Mouse (Mus musculus): ENCODE measurements at regions not wholly inside any gene's neighbourhood (a gene's known extent, or its start where the extent isn't known, plus 50 kb on each side); places are given as distances from the start of the nearest gene placed in this dataset.

DNA sequence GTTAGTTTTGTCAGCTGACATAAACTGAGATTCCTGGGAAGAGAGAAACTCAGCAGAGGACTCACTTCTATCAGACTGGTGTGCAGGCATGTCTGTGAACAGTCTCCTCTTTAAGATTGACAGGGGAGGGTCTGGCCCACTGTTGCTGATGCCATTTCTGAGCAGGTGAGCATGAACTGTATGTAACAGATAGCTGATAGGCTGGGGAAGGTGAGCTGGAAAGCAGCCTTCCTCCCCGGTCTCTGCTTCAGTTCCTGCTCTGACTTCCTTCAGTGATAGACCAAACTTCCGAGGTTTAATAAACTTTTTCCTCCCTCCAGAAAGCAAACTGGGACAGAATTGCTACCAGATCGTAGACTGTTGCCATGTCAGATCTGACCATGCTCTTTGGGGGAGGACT is 430.9 kb upstream of the Camk1g start:
- in situ Hi-C loops (cut with MboI, MseI), result no loop called here

DNA sequence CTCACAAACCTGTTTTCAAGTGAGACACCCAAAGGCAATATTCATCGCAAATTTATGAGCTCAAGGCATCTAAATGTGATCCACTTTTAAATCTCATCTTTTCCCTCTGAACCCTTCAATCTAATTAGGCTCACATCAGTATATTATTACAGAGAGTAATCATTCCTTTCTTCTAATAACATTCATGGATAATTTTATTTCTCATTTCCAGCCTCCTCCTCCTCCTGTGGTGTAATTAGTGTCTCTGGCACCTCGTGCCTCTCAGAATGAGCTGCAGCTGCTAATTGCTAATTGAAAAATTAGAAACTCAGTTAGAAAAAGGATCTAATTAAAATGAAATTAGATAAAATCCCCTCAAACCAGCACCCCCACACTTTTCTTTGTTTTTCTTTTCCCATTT is 420.5 kb upstream of the Camk1g start:
- in situ Hi-C loops (cut with MboI, MseI), result no loop called here

DNA sequence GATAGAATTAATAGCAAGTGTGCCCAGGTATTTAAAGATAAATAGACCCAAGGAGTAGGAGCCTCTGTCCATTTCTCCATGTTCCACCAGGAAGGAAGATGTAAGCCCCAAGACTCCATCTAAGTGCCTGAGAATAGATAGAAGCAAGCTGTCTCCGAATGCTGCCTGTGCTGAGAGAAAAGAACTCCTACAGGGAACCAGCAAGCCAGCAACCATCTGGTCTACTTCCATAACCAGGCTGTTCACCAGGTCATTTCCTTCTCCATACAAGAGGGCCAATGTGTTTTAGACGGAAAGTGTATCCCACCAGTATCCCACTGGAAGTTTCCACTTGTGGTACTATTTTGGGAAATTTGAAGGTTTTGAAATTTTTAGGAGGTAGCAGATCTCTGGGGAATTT is 418.4 kb upstream of the Camk1g start:
- in situ Hi-C loops (cut with MboI, MseI), result no loop called here

DNA sequence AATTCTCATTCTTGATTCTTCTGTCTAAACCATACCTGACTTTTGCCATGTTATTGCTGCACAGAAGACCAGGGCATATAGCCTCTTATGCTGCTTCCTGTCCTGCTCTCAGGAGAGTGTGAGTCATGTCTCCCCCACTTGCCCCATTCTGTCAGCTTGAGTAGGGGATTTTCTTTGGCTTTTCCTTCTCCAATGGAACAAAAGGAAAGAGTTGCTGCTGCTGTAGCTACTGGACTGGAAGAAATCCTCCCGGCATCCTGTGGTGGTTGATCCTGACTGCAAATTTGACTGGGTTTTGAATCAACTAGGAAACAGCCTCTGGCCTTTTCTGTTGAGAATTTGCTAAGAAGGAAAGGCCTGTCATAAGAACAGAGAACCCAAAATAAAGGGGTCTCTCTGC is 417.3 kb upstream of the Camk1g start:
- in situ Hi-C loops (cut with MboI, MseI), result no loop called here

DNA sequence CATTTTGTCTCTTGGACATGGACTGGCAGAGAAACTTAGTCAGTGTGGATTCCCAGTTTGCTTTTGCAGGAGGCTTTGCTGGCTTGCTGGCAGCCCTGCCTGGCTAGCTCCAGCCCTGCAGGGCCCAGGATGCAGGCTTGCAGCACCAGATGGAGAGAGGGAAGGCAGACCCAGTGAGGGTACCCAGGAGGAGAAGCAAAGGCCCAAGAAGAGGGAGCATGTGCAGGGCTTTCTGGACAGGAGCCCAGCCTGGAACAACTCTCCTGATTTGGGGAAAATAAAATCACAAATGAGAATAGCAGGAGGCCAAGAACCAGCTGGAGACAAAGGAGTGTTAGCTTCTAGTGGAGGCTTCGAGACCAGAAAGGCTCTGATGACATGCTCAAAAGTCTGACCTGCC is 414.9 kb upstream of the Camk1g start:
- in situ Hi-C loops (cut with MboI, MseI), result loop anchor here in 1 of 2 experiments (5.0 kb wide), 1 partner anchor 47 kb away; no protein-coding TSS in a partner anchor

DNA sequence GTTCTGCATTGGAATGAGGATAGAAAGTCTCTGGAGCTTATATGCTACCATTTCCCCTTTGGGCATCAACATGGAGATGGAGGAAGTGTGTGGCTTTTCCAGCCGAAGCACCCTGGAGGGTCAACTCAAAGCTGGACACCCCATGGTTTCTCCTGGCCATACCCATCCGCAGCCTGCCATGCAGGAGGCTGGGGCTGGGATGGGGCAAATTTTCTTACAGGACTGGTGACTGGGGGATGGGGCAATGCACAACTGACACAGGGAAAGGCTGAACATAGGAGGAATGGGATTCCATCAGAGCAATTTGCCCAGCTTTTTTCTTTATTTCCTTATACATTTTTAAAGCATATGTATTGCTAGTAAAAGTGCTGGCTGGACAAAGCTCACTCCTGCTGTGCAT is 414.4 kb upstream of the Camk1g start:
- in situ Hi-C loops (cut with MboI, MseI), result loop anchor here in 1 of 2 experiments (5.0 kb wide), 1 partner anchor 48 kb away; no protein-coding TSS in a partner anchor

DNA sequence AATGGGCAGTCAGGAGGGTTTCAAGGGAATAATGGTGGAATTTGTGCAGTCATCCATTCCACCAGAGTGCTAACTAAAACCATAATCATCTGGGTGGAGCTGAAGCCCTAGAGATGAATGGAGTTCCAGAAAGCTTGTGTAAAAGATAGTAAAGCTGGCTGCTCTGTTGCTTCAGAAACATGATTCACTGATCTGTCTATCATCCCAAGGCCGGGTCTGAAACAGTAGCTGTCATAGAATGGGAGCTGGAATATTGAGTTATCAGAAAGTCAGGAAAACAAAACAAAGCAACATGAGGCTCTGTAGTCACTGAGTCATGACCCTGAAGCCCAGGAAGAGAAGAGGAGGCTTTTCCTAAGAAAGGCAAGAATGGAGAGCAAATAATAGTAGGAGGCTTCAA is 408.1 kb upstream of the Camk1g start:
- in situ Hi-C loops (cut with MboI, MseI), result no loop called here

DNA sequence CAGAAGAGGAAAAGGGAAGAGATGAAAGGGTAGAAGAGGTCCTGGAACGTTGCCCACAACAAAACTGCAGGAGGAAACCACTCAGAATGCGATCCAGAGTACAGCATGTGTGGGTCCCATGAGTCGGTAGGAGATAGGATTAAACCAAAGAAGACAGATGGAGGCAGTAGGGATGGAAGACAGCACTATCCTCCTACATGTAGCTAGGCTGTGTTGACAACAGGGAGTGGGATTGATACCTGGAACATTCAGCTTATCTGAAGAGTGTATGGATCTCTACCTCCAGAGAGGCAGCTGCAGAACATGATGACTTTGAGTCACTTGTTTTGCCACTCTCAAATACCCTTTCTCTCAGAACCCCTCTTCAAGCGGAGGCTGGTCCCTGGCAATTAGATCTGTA is 399.4 kb upstream of the Camk1g start:
- in situ Hi-C loops (cut with MboI, MseI), result no loop called here

DNA sequence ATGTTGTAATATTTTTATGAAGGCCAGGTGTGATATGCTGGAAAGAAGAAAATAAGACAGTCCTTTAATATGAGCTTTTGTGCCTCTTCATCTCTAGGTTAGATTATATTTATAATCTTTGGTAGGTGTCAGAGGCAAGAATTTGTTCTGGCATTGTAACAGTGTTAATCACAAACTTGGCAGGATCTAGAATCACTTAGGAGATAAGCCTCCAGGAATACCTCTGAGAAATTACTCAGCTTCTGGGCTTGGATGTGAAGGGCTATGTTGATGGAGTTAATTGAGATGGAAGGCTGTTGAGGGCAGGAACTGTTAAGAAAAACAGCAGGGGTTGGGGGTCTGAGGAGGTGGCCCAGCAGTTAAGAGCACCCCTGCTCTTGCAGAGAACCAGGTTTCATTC is 394.0 kb upstream of the Camk1g start:
- in situ Hi-C loops (cut with MboI, MseI), result no loop called here

DNA sequence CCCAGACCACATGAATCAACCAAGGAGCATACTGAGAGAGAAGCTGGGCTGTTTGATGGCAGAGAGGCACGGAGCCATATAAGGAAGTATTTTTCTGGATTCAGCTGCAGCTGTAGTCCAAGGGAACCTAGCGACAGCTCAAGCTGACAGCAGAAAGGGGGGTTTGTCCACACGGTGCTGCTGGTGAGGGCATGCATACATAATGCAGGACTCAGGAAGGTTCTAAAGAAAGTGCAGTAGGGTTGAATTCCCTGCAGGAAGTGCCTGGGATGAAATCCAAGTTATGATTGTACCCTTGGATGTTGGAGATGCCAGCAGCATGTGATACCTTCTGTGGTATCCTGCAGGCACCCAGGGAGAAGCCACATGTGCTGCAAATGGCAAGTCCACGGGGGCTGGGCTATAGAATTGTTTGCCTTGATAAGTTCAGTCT is 381.7 kb upstream of the Camk1g start:
- in situ Hi-C loops (cut with MboI, MseI), result no loop called here

DNA sequence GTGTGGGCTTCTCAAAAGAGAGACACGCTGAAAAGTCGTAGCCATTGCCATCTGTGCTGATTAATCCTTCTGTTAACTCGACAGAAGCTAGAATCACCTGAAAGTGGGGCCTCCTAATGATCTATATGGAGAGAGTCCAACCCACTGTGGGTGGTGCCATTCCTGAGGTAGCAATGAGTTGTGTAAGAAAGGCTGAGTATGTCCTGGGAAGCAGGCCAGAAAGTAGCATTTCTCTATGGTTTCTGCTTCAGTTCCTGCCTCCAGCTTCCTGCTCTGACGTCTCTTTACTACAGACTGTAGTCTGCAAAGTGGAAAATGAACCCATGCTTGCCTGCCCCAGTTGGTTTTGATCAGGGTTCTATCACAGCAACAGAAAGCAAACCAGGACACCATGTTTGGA is 380.8 kb upstream of the Camk1g start:
- in situ Hi-C loops (cut with MboI, MseI), result no loop called here

DNA sequence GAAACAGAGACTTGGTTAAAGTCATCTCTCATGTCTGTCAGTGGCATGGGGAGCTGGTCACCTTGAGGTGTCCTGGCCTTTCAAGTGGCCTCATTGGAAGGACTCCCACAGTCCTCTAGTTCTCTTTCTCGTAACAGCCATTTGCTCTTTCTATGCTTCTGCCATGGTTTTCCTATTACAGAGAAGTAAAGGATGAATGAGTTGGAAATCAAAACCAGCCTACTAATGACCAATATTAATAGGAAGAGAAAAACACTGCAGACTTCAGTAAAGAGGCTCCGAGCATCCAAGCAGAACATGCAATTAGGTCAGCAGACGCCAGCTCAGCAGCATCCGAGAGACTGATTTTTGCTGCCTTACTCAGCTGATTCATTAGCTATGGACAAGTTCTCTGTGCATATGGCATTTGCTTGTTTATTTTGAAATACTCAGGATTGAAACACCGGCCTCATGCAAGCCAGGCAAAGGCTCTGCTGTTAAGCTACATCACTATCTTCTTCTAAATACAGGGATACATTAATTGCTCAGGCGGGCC is 377.4 kb upstream of the Camk1g start:
- in situ Hi-C loops (cut with MboI, MseI), result no loop called here

DNA sequence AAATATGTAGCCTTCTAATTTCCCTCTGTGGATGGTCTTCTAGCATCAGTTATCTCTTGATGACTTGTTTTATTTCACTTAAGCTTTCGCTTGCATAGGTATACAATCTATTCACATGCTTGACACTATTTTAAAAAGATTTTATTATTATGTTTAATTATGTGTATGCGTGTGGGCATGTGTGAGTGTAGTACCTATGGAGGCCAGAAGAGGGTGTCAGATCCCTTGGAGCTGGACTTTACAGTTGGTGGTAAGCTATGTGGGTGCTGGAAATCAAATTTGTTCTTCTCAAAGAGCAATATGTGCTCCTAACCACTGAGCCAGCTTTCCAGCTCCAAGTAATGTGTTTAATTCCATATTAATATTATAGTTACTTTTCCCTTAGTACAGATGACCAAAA is 372.6 kb upstream of the Camk1g start:
- in situ Hi-C loops (cut with MboI, MseI), result no loop called here

DNA sequence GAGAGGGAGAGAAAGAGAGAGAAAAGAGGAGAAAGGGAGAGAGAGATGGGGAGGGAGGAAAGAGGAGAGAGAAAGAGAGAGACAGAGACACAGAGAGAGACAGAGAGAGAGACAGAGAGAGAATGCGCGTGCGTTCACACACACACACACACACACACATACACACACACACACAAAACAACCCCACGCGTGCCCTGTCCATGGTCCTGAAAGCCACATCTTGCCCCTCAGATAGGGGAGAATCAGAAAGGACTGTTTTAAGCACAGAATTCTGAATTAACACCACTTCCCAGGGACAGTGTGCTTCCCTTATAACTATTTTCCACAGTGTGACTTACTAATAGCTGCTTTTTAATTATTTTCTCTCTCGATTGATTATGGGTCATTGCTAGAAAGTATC is 368.7 kb upstream of the Camk1g start:
- in situ Hi-C loops (cut with MboI, MseI), result no loop called here

DNA sequence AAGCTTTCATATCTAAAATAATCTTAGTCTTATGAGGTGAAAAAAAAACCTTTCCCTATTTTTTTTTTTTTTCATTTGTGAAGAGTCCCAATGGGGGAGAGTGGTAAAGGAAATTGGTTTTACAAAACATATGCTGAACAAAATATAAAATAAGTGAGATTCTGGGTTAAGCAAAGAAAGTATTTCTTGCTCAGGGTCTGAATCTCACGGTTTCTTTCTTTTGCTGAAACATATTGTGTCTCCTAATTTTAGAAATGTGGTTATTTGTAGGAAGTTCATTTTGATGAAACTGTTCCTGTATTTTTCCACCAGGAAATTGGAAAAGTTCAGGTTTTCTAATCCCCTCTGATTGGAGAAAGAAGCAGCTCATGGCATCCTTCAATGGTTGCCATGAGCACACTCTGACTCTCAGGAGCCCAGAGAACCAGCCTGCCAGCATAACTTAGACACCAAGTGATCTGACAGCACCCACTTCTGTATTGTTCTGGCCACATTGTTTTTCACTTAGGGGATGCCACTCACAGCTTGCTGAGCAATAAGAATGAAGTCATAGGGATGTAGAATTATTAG is 365.9 kb upstream of the Camk1g start:
- in situ Hi-C loops (cut with MboI, MseI), result no loop called here

DNA sequence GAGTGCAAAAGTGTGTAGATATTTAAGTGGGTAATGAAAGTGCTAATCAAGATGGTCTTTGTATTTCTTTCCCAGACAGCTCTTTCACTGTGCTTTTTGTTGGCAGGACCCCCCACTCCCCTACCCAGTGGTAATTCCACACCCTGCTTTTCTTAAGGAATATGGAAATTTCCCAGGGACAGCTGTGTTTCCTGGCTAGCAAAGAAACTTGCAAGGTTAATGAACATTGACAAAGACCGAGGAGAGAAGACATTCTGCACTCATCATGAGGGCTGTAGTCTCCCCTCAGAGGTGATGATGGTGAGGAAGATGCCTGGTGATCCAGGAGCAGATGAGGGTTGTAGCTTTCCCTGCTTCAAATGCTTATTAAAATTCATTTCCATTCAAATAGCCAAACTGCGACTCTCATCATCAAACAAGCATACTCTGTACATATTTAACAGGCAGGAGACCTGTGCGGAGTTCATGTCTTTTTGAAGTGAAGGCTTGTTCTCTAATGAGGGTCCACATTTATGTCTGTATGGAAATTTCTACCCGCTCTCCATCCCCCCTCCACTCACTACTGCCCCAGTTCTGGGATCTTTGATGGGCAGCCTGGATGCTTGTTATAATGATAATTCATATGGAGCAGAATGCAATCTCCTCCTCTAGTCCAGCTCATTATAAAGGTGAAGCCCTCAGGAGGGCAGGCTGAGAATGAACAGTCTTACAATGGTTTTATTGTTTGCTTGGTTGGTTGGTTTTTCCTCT is 364.1 kb upstream of the Camk1g start:
- in situ Hi-C loops (cut with MboI, MseI), result no loop called here

DNA sequence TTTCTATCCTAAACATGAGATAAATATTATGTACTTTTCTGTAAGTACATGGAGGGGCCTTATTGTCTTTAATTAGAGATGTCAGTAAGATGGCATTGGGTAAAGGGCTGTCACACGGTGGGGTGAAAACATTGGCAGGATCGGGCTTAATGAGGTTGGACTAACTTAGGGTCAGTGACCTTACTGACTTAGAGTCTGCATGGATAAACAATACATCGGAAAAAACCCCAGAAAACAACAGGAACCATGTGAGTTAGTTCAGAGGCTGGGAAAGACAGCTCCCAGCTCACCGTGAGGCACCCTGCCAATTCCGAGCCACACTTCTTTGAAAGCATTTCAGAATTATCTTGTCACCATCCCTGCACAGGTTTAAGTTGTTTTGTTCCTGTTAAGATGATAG is 363.3 kb upstream of the Camk1g start:
- in situ Hi-C loops (cut with MboI, MseI), result no loop called here

DNA sequence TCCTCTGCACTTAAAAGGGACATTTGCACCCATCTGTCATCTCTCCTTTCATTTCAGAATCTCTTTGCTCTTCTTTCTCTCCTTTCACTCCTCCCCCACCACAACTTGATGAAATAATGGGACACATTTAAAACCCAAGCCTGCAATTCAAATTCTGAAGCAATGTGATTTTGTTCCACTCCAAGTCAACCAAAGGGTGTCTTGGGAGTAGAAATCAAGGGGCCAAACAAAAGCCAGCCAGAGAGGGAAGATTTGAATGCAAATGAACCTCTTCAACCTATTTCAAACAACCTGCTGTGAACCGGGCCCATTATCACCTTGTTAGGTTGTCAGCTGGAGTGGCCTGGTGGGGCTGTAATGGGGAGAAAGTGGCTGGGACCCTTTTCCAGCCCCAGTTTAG is 362.0 kb upstream of the Camk1g start:
- in situ Hi-C loops (cut with MboI, MseI), result no loop called here

DNA sequence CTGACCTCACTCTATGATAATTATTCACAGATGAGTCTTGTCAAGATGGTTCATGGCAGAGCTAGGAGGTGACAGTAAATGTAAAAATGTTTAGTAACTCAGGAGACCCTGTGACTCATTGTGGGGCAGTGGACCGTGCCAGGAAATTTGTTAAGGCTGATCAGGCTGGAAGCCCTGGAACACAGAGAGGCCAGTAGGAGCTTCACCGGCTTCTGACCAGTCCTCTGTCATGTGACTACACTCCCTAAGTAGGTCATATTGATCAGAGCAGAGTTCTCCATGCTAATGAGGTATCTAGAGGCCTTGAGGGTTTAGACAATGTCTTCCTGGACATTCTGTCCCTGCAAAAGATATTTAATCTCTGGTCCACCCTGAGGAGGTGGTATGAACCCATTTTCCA is 351.8 kb upstream of the Camk1g start:
- in situ Hi-C loops (cut with MboI, MseI), result no loop called here

DNA sequence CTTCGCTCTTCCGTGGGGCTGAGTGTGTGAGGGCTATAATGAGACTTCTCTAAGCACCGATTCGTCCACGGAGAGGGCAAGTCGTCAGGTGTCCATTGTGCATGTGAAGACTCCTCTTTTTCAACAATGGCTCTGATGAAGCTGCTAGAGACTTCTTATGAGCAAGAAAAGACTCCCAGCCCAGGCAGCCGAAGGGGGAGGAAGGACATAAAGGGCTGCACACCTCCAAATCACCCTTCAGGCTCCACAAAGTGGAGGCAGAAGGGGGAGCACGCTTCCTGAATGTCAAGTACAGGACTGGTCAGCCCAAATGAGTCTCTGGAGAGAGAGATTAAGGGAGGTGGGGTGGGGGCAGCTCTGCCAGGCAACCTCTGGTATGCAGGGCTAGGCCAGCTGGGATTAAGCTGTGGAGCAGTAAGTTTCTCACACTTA is 350.3 kb upstream of the Camk1g start:
- in situ Hi-C loops (cut with MboI, MseI), result no loop called here

DNA sequence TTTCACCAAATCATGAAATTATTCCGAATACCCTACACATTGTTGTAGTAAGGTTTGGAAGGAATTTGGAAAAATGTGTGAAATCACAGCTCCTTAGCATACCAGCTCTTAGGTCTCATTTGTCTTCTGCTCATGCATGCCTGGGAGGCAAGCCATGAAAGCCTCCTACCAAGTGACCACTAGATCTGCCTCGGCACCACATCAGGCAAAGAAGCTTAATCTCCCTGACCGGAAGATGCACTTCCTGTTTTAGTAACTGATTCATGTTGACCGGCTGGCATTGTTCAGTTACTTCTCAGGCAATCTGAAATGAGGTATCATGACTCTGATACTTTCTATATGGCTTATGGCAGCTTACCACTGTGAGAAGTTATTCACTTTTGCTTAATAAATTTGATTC is 345.2 kb upstream of the Camk1g start:
- in situ Hi-C loops (cut with MboI, MseI), result no loop called here

DNA sequence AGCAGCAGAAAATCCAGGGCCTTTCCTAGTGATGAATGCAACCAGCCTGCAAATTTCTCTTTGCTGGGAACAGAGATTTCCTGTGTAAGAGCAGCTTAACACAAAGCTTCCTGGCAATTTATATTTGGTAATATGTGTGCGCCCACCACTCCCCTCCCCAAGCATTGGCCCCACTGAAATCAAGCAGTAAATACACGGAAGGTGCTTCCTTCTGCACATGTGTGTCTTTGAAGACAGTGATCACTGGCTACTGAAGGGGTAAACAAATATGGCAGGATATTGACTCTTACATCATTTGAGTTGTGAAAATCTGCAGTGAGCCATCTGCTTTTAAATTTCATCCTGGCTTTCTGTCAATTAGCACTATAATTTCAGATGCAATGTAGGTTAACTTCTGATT is 344.5 kb upstream of the Camk1g start:
- in situ Hi-C loops (cut with MboI, MseI), result no loop called here

DNA sequence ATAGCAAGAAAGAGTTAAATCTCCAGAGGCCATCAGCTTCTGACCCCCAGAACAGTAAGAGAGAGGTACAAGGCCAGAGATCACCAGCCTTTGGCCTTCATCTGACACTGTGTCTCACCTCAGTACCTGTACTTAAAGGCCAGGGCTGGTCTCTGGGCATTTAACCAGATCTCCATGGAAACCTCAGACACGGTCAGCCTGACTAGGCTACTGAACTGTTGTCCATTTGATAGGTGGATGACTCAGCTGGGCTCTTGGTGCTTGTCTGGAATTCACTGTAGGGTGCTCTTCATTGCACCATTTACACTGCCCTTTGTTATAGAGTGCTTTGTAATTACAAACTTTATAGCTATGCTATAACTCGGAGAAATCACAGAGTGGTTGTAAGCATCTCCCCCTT is 335.1 kb upstream of the Camk1g start:
- in situ Hi-C loops (cut with MboI, MseI), result no loop called here

Measured in T-helper 17 cell (primary cell).